Mouse (Mus musculus) kidney, adult 2 months (tissue): ENCODE results near the gene Naa35. TPM values are rescaled to one million over a fixed set of nuclear protein-coding genes. Genes with fewer than 3 reads are reported as not detected.
"Not testable (repeated sequence)": the region's sequence is repeated elsewhere in the genome, so short reads cannot be mapped to it uniquely, and the experiment has no call there.

Experiments used
- DNase-seq: peaks from one replicate; pipeline ENCODE4 v3.0.0; 2021
- H3K27ac ChIP-seq: fragments of 200-500 bp; 2 replicates; pipeline ENCODE4 v1.5.1; 2012; ENCODE audit warnings: low read depth, low read length, control low read depth, inconsistent platforms; ENCODE audit not compliant: insufficient read depth
- H3K27me3 ChIP-seq: fragments of 200-500 bp; replicated peaks from 2 replicates; pipeline ENCODE4 v1.6.1; 2012; ENCODE audit warnings: mild to moderate bottlenecking, moderate library complexity, low read length, inconsistent platforms; ENCODE audit not compliant: control insufficient read depth, insufficient read depth
- H3K36me3 ChIP-seq: fragments of 200-500 bp; 2 replicates; pipeline ENCODE4 v1.6.1; 2012; ENCODE audit warnings: mild to moderate bottlenecking, moderate library complexity, low read length, inconsistent platforms; ENCODE audit not compliant: control insufficient read depth, insufficient read depth
- H3K4me1 ChIP-seq: fragments of 200-500 bp; 2 replicates; pipeline ENCODE4 v1.6.1; 2011; ENCODE audit warnings: low read length; ENCODE audit not compliant: control insufficient read depth, insufficient read depth
- H3K4me3 ChIP-seq: fragments of 200-500 bp; 2 replicates; pipeline ENCODE4 v1.5.1; 2011; ENCODE audit warnings: mild to moderate bottlenecking, low read depth, low read length, control low read depth; ENCODE audit not compliant: insufficient read depth
- CTCF ChIP-seq: fragments of 200-500 bp; conservative IDR thresholded peaks from 2 replicates; pipeline ENCODE4 v1.5.1; 2011; ENCODE audit warnings: low read depth, mild to moderate bottlenecking, control low read depth, low read length, moderate library complexity, mixed read lengths; ENCODE audit not compliant: insufficient read depth, insufficient read length
- POLR2A ChIP-seq: fragments of 200-500 bp; IDR thresholded peaks from one replicate; pipeline ENCODE4 v1.6.1; 2011; ENCODE audit warnings: low read depth, low read length, control low read depth
- WGBS: fragments of 180-500 bp; shearing (Covaris S2); methylation state at CpG from one replicate; pipeline ENCODE4 v1.1.7; 2018; 5-methylcytosine and 5-hydroxymethylcytosine counted together
- polyA plus RNA-seq: library from polyadenylated mRNA; depleted of rRNA; stranded (reverse); fragments of >200 nt; gene quantifications from 2 replicates; pipeline ENCODE4 v1.2.3, GENCODE M21; 2012

The Naa35 gene
- polyA plus RNA-seq, 1 experiment: 24.0 TPM

GRCm38 (mm10) chr13:59580954-59581353 lies 4.1 kb upstream of the Naa35 start:
- H3K36me3 ChIP-seq: no peaks in the 10 kb centered on the region
- 98% methylated on average over 4 of the region's 4 CpGs for WGBS
- TF ChIP-seq CTCF: 0 out of 2 replicates have a peak, but pooled peaks have one; percentile 15
- TF ChIP-seq POLR2A: no peak
- no peaks in the 10 kb centered on the region for H3K4me1 ChIP-seq
- H3K4me3 ChIP-seq: no peak overlapping the region
- no peaks in the 10 kb centered on the region for H3K27me3 ChIP-seq
- DNase-seq: no peak
- no peak overlapping the region for H3K27ac ChIP-seq

- TF ChIP-seq POLR2A (no peak), CTCF (0 out of 2 replicates have a peak, but pooled peaks have one; percentile 21)
- no peaks in the 10 kb centered on the region for H3K27me3 ChIP-seq
- 3% methylated on average over 9 of the region's 9 CpGs for WGBS
- H3K36me3 ChIP-seq: no peaks in the 10 kb centered on the region
- peak; percentile 42 for DNase-seq
- H3K27ac ChIP-seq: peak overlapping the region; percentile 68
- H3K4me1 ChIP-seq: no peaks in the 10 kb centered on the region
- peak overlapping the region; percentile 59 for H3K4me3 ChIP-seq
Measured at GRCm38 (mm10) chr13:59584481-59584880, 578 bp upstream of the Naa35 start.

- H3K27ac ChIP-seq: peak overlapping the region; percentile 36; the same call in 1 of the 2 replicates
- WGBS: under 1% methylated on average over 28 of the region's 28 CpGs
- no peak for TF ChIP-seq POLR2A
- H3K36me3 ChIP-seq: no peaks in the 10 kb centered on the region
- peak; percentile 37 for DNase-seq
- no peaks in the 10 kb centered on the region for H3K27me3 ChIP-seq
- no peaks in the 10 kb centered on the region for H3K4me1 ChIP-seq
- peak overlapping the region; percentile 81 for H3K4me3 ChIP-seq
Measured at GRCm38 (mm10) chr13:59585648-59586005, 568 bp downstream of the Naa35 start.

GRCm38 (mm10) chr13:59587201-59587600 lies 2.1 kb downstream of the Naa35 start:
- 98% methylated on average over 2 of the region's 2 CpGs for WGBS
- Histone ChIP-seq H3K4me1 (no peaks in the 10 kb centered on the region), H3K36me3 (no peaks in the 10 kb centered on the region; the same call in 1 of the 2 replicates), H3K27ac (no peak overlapping the region), H3K27me3 (no peaks in the 10 kb centered on the region), H3K4me3 (no peak overlapping the region)
- TF ChIP-seq POLR2A: no peak
- TF ChIP-seq CTCF: no peak
- DNase-seq: no peak

- 92% methylated on average over 4 of the region's 4 CpGs for WGBS
- H3K36me3 ChIP-seq: peaks cover 3% of the 10 kb centered on the region; the same call in 1 of the 2 replicates
- no peak overlapping the region for H3K27ac ChIP-seq
- H3K4me1 ChIP-seq: no peaks in the 10 kb centered on the region
- no peak overlapping the region for H3K4me3 ChIP-seq
- no peaks in the 10 kb centered on the region for H3K27me3 ChIP-seq
- DNase-seq: no peak
- TF ChIP-seq CTCF (no peak), POLR2A (no peak)
Measured at GRCm38 (mm10) chr13:59589672-59590071, 4.6 kb downstream of the Naa35 start.

GRCm38 (mm10) chr13:59590691-59591090 lies 5.6 kb downstream of the Naa35 start:
- H3K36me3 ChIP-seq: peaks cover 3% of the 10 kb centered on the region; the same call in 1 of the 2 replicates
- no peaks in the 10 kb centered on the region for H3K27me3 ChIP-seq
- WGBS: 87% methylated on average over 4 of the region's 4 CpGs
- no peak for TF ChIP-seq POLR2A
- no peak for DNase-seq
- no peak overlapping the region for H3K27ac ChIP-seq
- no peaks in the 10 kb centered on the region for H3K4me1 ChIP-seq
- no peak overlapping the region for H3K4me3 ChIP-seq

GRCm38 (mm10) chr13:59592058-59592457 lies 7.0 kb downstream of the Naa35 start:
- WGBS: 96% methylated on average over 3 of the region's 3 CpGs
- not testable (repeated sequence) for DNase-seq, H3K4me1 ChIP-seq, H3K36me3 ChIP-seq, H3K27me3 ChIP-seq, H3K27ac ChIP-seq, H3K4me3 ChIP-seq

- WGBS: 82% methylated on average over 1 of the region's 1 CpGs
Measured at GRCm38 (mm10) chr13:59592630-59593029, 7.6 kb downstream of the Naa35 start.

More at GRCm38 (mm10) chr13:59592630-59593029, 7.6 kb downstream of the Naa35 start:
- DNase-seq: no peak
- peaks cover 3% of the 10 kb centered on the region; the same call in 1 of the 2 replicates for H3K36me3 ChIP-seq
- H3K4me3 ChIP-seq: no peak overlapping the region
- no peak overlapping the region for H3K27ac ChIP-seq
- TF ChIP-seq CTCF (no peak), POLR2A (no peak)
- H3K4me1 ChIP-seq: no peaks in the 10 kb centered on the region
- no peaks in the 10 kb centered on the region for H3K27me3 ChIP-seq
